Comparison of ENCODE assay signal across 25 mouse cellular contexts in the genomic region with DNA sequence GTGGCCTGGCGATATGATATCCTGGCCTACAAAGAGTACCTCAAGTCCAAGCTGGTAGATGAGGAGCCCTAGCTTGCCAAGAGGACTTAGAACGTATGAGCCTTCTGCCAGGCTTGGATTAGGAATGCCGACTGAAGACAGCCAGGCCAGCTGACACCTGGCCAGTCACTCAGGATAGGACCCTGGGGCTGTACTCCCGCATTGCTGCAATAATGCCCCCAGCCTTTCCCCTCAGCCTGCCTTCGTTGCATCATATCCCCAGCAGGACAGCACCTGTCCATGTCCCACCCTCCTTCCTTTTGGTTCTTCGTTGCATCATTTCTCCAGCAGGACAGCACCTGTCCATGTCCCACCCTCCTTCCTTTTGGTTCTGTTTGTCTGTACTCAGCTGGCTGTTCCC.
"Had no signal": no experiment of that assay in that cellular context is flagged by ENCODE, and none has a peak within 500 bp of the region (broad histone marks: within the 10 kb centered on the region; RNA-seq: fewer than 3 reads in every experiment).

No protein-coding gene starts in this region.

- ATAC-seq: hindbrain, embryonic 16.5 days; inflammation-experienced regulatory T-cells, adult 6 months; intestine, embryonic 15.5 days; intestine, postnatal 0 days; liver, embryonic 12.5 days had no signal

- H3K9me3 ChIP-seq: heart, embryonic 10.5 days; heart, embryonic 12.5 days; hindbrain, embryonic 10.5 days; hindbrain, embryonic 12.5 days; intestine, embryonic 15.5 days; limb, embryonic 13.5 days; limb, embryonic 15.5 days; liver, embryonic 12.5 days had no signal

- DNase-seq: gastrocnemius, adult 2 months; gastrocnemius, postnatal 10 days; gastrocnemius, postnatal 25 days; heart, postnatal 10 days; heart, postnatal 4 days; kidney, adult 18-20 months; kidney, adult 8-10 months; kidney, postnatal 10 days; kidney, postnatal 25 days; kidney, postnatal 4 days; left cerebral cortex, postnatal 4 days had no signal

- H3K9ac ChIP-seq: heart, embryonic 12.5 days; hindbrain, embryonic 12.5 days; hindbrain, embryonic 14.5 days; intestine, embryonic 15.5 days; limb, embryonic 13.5 days; limb, embryonic 15.5 days; liver, embryonic 12.5 days; liver, embryonic 14.5 days had no signal

- H3K36me3 ChIP-seq: heart, embryonic 10.5 days; heart, embryonic 12.5 days; hindbrain, embryonic 10.5 days; hindbrain, embryonic 12.5 days; intestine, embryonic 15.5 days; limb, embryonic 13.5 days; limb, embryonic 15.5 days; liver, embryonic 12.5 days had no signal

- H3K4me1 ChIP-seq: heart, embryonic 10.5 days; heart, embryonic 12.5 days; intestine, embryonic 15.5 days; limb, embryonic 15.5 days had no signal

- H3K4me3 ChIP-seq: gastrocnemius, adult 2 months; heart, embryonic 10.5 days; heart, embryonic 12.5 days; hindbrain, embryonic 10.5 days; hindbrain, embryonic 12.5 days; intestine, embryonic 15.5 days; layer of hippocampus, adult 2 months; limb, embryonic 13.5 days; limb, embryonic 15.5 days; liver, embryonic 12.5 days had no signal

- H3K27ac ChIP-seq: gastrocnemius, adult 2 months; heart, embryonic 10.5 days; hindbrain, embryonic 10.5 days; hindbrain, embryonic 12.5 days; intestine, embryonic 15.5 days; layer of hippocampus, adult 2 months; limb, embryonic 13.5 days; limb, embryonic 15.5 days; liver, embryonic 12.5 days; liver, embryonic 14.5 days had no signal

- H3K4me2 ChIP-seq: heart, embryonic 12.5 days; hindbrain, embryonic 12.5 days; hindbrain, embryonic 14.5 days; intestine, embryonic 15.5 days; limb, embryonic 13.5 days; limb, embryonic 15.5 days; liver, embryonic 12.5 days had no signal
